Mouse (Mus musculus) cerebral cortex, adult 2 months (tissue): ENCODE measurements around the gene Thsd4.

ENCODE experiments used
- WGBS: fragments of 180-500 bp; shearing (Covaris S2); methylation state at CpG from one replicate; pipeline ENCODE4 v1.1.7; 2018; 5-methylcytosine and 5-hydroxymethylcytosine counted together

Gene Thsd4

GRCm38 (mm10) chr9:60266583-60267272 is 255.1 kb downstream of the Thsd4 start:
- 69% methylated on average over 15 of the region's 15 CpGs for WGBS

- WGBS: 50% methylated on average over 10 of the region's 10 CpGs
Observed at GRCm38 (mm10) chr9:60264586-60265325, 257.1 kb downstream of the Thsd4 start.

DNA sequence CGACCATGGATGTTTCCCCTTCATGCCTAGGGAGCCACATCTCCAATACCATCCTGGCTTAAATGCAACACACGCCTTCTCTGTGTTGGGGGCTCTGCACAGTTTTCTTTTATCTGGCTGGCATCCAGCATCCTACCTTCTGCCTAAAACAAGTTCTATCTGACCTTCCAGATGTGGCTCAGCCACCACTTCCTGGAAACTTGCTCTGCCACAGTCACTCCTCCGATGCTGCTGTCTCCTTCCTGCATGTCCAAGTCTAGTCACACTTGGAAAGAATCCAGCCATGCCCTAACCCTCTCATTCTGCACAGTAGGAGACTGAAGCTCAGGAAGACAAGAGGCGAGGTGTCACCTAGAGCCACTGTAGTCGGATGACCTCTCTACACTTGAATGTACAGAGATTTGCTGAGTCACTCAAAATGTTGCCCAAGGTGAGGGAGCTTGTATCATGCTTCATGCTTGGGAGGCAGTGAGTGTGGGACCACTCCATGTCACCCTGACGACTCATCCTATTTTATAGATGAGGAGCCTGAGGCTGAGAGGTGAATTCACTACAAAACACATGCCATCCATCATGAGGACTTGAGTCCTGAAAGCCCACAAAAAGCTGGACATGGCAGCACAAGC is 259.2 kb downstream of the Thsd4 start:
- WGBS: 84% methylated on average over 6 of the region's 6 CpGs

DNA sequence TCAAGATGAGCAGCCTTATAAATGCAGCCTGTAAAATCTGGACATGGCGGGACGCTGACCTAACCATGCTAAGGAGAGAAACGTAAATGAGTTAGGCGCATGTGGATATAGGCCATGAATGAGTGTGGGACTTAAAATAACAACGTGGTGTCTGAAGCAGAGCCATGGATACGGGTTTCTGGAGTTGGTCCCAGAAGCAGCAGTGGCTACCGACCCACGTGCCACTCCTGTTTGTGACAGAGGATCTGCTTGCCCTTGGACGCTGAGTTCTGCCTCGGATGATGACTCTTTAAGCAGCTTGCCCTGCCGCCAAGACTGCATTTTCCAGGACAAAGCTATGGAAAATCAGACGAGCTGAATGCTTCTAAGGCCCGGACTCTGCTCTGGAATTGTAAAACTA is 262.2 kb downstream of the Thsd4 start:
- WGBS: 43% methylated on average over 13 of the region's 13 CpGs

DNA sequence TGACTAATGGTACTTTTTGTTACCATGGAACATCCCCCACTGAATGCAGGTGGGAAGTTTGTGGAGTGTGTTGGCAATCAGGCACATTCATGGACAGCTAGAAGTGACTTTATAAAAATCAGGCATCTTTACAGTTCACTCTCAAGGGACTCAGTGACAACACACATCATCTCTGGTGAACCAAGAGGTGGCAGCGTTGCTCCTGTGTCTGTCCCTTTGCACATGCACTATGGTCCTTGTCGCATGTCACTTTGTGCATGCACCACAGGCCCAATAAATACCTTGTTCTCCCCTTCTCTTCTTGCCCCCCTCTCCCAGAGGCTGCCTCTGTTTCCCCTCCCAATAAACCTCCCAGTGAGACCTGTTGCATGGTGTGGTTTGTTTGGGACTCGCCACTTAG is 270.1 kb downstream of the Thsd4 start:
- WGBS: 82% methylated on average over 3 of the region's 3 CpGs

GRCm38 (mm10) chr9:60247998-60248397 is 273.8 kb downstream of the Thsd4 start:
- 70% methylated on average over 3 of the region's 3 CpGs for WGBS

- WGBS: 4% methylated on average over 5 of the region's 5 CpGs
Observed at GRCm38 (mm10) chr9:60244943-60245342, 276.9 kb downstream of the Thsd4 start.

GRCm38 (mm10) chr9:60243503-60243902 is 278.3 kb downstream of the Thsd4 start:
- 69% methylated on average over 6 of the region's 6 CpGs for WGBS

- WGBS: 31% methylated on average over 4 of the region's 4 CpGs
Observed at GRCm38 (mm10) chr9:60237667-60238066, 284.2 kb downstream of the Thsd4 start.

DNA sequence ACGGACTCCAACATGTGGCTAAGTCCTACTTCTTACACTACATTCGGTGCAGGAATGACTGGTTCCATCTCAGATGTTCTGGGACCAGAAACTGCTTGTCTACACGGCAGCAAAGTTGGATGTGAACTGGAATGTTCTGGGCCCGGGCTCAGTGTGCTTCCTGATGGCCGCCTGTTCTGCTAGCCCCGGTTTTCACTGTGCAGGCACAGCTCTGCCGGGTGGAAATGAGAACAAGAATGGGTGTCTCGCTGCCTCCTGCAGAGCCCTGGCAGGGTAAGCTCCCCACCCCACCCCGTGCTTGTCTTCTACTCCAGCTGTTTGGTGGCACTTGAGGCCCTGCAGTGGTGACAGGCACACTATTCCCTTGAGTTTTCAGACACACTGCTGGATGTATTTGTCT is 285.7 kb downstream of the Thsd4 start:
- WGBS: 69% methylated on average over 9 of the region's 9 CpGs

DNA sequence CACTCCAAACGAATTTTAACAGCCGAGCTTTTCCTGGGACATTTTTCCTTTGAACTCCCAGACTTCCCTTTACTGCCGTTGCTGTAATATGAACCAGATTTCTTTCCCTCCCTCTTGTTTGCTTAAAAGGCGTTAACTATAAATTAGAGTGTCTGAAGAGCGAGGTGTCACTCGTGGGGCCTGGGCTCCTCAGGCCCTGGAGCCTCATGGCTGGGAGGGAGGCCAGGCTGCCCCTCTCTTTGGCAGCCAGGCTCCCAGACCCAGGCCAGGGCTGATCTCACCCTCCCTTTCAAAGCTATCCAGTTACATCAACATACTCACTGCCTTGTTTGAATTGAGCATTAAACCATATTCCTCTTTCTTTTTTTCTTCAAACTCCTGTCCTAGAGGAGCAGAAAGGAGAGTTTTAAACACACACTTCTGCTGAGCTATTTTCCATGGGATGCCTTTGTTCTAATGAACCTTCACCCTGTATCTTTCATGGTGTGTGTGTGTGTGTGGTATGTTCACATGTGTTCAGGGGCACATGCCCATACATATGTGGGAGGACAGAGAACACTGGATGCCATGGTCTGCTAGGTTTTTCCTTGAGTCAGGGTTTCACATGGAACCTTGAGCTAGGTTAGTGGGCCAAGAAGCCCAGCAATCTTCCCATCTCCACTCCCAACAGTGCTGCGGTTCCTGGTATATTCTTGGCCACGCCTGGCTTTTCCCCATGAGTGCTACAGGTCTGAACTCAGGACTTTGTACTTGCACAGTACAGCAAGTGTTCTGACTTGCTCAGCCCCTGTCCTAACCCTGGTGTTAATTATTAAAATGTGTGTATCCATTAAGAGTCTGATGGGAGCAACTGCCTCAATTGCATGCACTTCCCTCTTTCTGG is 287.4 kb downstream of the Thsd4 start:
- WGBS: 77% methylated on average over 8 of the region's 8 CpGs

DNA sequence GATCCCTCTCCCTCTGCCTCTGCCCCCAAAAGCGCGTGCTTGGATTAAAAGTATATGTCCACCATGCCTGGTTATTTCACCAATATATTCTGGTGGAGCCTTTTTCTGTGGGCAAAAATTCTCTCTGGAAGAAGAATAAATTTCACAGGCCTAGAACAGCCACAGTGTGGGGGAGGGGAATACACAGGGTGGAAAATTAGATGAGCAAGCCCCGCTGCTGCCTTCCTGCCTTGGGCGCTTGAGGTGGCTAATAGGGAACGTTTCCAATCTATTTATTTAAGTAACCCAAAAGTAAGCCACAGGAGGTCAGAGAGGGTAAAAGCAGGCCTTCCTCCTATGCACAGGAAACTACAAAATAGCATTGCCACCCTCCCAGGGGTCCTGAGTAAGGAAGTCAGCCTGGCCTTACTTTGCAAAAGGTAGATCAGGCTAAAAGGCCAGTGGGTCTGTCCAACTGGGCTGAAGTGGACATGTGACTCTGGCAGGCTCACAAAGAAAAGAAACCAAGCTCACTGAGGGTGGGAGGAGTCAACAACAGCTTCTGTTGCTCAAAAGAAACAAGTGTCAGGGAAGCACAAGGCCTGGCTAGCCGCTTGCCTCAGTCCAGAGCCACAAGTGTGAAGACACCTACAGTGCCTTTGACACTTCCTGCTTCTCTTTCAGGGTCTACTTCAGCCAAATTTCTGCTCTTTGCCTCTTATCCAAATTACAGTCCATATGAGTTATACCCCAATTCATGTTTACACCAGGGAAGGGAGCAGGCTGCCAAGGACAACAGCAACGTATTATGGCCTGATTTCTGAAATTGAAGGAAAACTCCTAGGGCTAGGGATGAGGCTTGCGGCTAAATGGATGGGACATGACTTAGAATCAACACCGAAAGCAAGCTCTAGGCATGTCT is 289.6 kb downstream of the Thsd4 start:
- WGBS: 69% methylated on average over 9 of the region's 9 CpGs

DNA sequence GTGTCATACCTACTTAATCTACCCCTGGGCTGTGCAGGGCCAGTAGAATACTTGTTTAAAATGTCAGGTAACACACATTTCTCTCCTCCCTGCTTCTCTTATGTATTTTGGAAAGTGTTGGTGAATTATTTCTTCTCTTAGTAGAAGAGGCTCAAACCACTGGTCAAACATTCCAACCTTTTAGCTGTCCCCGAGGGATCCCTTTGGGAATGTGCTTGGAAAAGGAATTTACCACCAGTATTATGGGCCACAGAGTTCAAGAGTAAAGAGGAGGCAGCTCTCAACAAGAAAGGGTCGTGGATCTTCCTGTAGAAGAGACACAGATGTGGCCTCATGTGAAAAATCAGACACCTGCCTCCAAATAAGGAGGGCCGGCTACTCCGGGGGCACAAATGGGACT is 292.4 kb downstream of the Thsd4 start:
- WGBS: 88% methylated on average over 4 of the region's 4 CpGs

DNA sequence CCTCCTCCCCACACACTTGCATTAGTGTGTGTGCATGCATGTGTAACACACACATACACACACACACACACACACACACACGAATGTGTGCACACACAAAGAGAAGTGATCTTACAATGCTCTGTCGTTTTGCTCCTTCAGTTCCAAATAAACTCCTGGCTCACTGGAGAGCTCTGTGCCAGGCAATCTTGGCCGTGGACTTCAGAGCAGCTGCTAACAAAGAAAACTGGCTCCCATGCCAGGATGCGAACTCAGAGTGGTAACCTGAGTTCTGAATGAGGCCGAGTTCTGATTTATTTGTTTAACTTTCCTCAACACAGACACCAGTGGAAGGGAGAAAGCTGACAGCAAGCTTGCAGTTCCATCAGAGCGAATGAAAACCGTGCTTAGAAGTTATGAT is 294.1 kb downstream of the Thsd4 start:
- 41% methylated on average over 7 of the region's 7 CpGs for WGBS

GRCm38 (mm10) chr9:60226679-60227078 is 295.2 kb downstream of the Thsd4 start:
- 42% methylated on average over 4 of the region's 4 CpGs for WGBS

- WGBS: 42% methylated on average over 14 of the region's 14 CpGs
Observed at GRCm38 (mm10) chr9:60226155-60226554, 295.7 kb downstream of the Thsd4 start.

DNA sequence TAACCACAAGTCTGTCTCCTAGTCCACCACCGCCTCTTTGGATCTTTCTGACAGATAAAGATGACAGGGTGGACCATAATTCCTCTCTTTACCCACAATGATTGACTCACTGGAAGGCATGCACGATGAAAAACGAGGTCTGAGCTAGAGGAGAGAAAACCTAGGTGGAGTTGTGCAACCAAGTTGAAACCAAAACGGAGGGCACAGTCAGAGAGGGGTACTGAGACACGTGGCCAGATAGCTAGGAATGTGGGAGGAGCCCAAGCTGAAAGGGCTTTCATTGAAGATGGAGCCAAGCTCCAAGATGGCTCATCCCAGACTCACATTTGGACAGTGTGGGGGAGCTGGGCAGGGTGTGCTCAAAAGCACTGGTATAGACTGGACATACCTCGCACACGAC is 296.4 kb downstream of the Thsd4 start:
- WGBS: 86% methylated on average over 7 of the region's 7 CpGs

- 69% methylated on average over 6 of the region's 6 CpGs for WGBS
Observed at GRCm38 (mm10) chr9:60224039-60224695, 297.7 kb downstream of the Thsd4 start.

DNA sequence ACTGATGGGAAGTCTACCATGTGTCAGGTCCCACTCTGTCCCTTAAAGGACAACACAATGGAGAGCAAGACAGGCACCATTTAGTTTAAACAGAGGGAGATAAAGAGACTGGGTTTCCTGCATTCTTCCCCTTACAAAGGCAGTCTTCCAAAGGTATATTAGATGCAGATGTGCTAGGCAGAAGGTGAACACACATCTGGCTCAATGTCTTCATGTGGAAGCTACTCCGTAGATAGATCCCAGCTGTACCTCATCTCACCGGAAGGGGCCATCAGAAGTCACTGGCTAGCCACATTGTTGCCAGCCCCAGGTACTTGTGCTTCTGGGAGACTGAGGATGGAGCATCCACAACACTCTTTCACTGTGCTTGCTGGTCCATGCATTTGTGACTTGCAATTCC is 301.4 kb downstream of the Thsd4 start:
- 92% methylated on average over 2 of the region's 2 CpGs for WGBS

DNA sequence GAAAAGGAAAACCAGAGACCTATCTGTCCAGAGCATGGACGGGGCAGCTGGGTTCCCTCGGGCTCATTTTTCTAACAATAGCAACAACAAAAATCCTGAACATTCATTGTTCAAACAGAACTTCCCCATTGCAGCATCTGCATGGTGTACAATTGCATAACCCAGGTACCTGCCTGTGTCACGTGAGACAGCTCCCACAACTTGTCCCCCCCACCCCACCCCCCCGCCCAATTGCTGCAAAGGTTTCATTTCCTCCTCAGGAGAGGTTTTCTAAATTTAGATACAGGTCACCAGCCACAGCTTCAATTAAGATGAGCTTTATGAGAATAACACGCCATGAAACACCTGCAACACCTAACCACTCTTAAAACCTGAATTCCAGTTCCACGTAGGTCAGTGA is 303.4 kb downstream of the Thsd4 start:
- 84% methylated on average over 6 of the region's 6 CpGs for WGBS
